Mouse (Mus musculus) lung, embryonic 14.5 days (tissue): ENCODE measurements around the gene Ptms. TPM values are rescaled to one million over a fixed set of nuclear protein-coding genes. Genes with fewer than 3 reads are reported as not detected.

Experiments used
- ATAC-seq: fragments of 200-750 bp; cut with Nextera tagmentation; 2 replicates; pipeline ENCODE4 v1.8.0; 2017; ENCODE audit warnings: mild to moderate bottlenecking, moderate TSS enrichment, moderate library complexity; ENCODE audit not compliant: insufficient read depth
- DNase-seq: peaks from one replicate; pipeline ENCODE4 v3.0.0-alpha.2; 2015
- H3K27ac ChIP-seq: fragments of 300-500 bp; sonication (generic); 2 replicates; pipeline ENCODE4 v1.5.1; 2014; ENCODE audit warnings: low read depth, mild to moderate bottlenecking, moderate library complexity
- H3K27me3 ChIP-seq: fragments of 300-500 bp; sonication (generic); 2 replicates; pipeline ENCODE4 v1.6.1; 2014; ENCODE audit warnings: low read length, control low read depth; ENCODE audit not compliant: insufficient read depth
- H3K36me3 ChIP-seq: fragments of 300-500 bp; sonication (generic); 2 replicates; pipeline ENCODE4 v1.6.1; 2014; ENCODE audit warnings: control low read depth; ENCODE audit not compliant: insufficient read depth
- H3K4me1 ChIP-seq: fragments of 300-500 bp; sonication (generic); 2 replicates; pipeline ENCODE4 v1.6.1; 2014; ENCODE audit warnings: antibody characterized with exemption, control low read depth; ENCODE audit not compliant: insufficient read depth
- H3K4me2 ChIP-seq: fragments of 300-500 bp; sonication (generic); 2 replicates; pipeline ENCODE4 v1.6.1; 2014; ENCODE audit warnings: mild to moderate bottlenecking
- H3K4me3 ChIP-seq: fragments of 300-500 bp; sonication (generic); 2 replicates; pipeline ENCODE4 v1.5.1; 2014; ENCODE audit warnings: low read depth, low read length
- H3K9ac ChIP-seq: fragments of 300-500 bp; sonication (generic); 2 replicates; pipeline ENCODE4 v1.6.1; 2014
- H3K9me3 ChIP-seq: fragments of 300-500 bp; sonication (generic); 2 replicates; pipeline ENCODE4 v1.6.1; 2016; ENCODE audit warnings: low read depth, low read length, control low read depth
- CTCF ChIP-seq: IDR thresholded peaks from 2 replicates; pipeline ENCODE4 v1.5.1; 2016; ENCODE audit warnings: antibody characterized with exemption, low read depth
- WGBS: fragments of 180-500 bp; shearing (Covaris S2); extraction: QIAGEN DNeasy Blood & Tissue Kit; methylation state at CpG from one replicate; pipeline ENCODE4 v1.1.7; 2014; 5-methylcytosine and 5-hydroxymethylcytosine counted together
- polyA plus RNA-seq: library from polyadenylated mRNA; unstranded; fragments of >200 nt; fragmentation: Nextera tagmentation; extraction: Ambion mirVana; gene quantifications from 2 replicates; pipeline ENCODE4 v1.2.1, GENCODE M21; 2014

The Ptms gene
- polyA plus RNA-seq, 1 experiment from 2014 or later: 442 TPM

- no peak for DNase-seq
- Histone ChIP-seq H3K4me2 (peak overlapping the region; percentile 93), H3K9ac (peak overlapping the region; percentile 75), H3K36me3 (no peaks in the 10 kb centered on the region), H3K4me3 (peak overlapping the region; percentile 50), H3K27me3 (peaks cover 7% of the 10 kb centered on the region; the same call in 1 of the 2 replicates), H3K9me3 (no peaks in the 10 kb centered on the region), H3K4me1 (peaks cover 14% of the 10 kb centered on the region), H3K27ac (peak overlapping the region; percentile 98)
- WGBS: 29% methylated on average over 16 of the region's 16 CpGs
- ATAC-seq: 0 out of 2 replicates have a peak, but pooled peaks have one; percentile 3
- TF ChIP-seq CTCF: no peak
These were observed 14.7 kb downstream of the Ptms start for GRCm38 (mm10) chr6:124904991-124905860.

DNA sequence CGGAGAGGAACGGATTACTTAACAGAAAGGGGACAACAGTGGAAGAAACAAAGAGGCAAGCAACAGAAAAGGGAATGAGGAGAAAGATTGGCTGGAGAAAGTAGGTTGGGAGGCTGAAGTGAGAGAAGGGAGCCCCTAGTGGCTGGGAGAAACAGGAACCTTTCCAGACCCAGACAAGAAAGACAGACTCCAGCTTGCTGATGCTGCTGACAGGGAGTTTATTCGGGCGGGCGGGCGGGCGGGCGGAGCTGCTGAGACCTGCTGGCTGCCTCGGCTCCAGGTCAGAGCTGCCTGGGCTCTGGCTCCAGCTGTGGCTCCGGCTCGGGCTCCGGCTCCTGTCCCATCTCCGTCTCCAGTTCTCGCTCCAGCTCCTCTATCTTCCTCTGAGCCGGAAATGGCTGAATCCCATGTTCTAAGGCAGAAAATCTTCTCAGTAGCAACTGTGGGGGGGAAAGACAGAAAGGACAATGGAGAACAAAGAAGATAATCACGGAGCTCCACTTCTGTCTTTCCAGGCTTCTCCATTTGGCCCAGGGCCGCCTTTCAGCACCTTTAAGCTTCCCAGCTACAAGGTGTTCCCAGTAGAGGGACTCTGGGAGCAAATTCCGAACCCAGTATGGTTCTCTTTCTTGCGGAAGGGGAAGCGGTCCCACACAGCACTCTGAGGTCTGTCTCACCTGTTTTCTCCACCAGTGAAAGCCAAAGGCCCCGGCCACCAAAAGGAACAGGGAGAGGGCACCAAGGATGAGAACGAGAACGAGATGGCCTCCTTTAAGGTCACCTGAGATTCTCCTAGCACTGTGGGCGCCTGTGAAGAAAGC lies 15.5 kb downstream of the Ptms start:
- Histone ChIP-seq H3K9ac (peak overlapping the region; percentile 75), H3K27me3 (no peaks in the 10 kb centered on the region), H3K4me3 (peak overlapping the region; percentile 50), H3K36me3 (no peaks in the 10 kb centered on the region), H3K27ac (peak overlapping the region; percentile 98), H3K9me3 (no peaks in the 10 kb centered on the region), H3K4me1 (peaks cover 8% of the 10 kb centered on the region; the same call in 1 of the 2 replicates), H3K4me2 (peak overlapping the region; percentile 93)
- ATAC-seq: peak; percentile 81
- WGBS: 7% methylated on average over 24 of the region's 24 CpGs
- peak; percentile 76 for TF ChIP-seq CTCF
- DNase-seq: peak; percentile 92

GRCm38 (mm10) chr6:124903580-124904151 lies 16.2 kb downstream of the Ptms start:
- peak overlapping the region; percentile 93 for H3K4me2 ChIP-seq
- no peaks in the 10 kb centered on the region for H3K9me3 ChIP-seq
- peak overlapping the region; percentile 98 for H3K27ac ChIP-seq
- DNase-seq (peak; percentile 98), ATAC-seq (peak; percentile 82)
- H3K4me1 ChIP-seq: peaks cover 8% of the 10 kb centered on the region; the same call in 1 of the 2 replicates
- under 1% methylated on average over 23 of the region's 23 CpGs for WGBS
- H3K36me3 ChIP-seq: no peaks in the 10 kb centered on the region
- no peaks in the 10 kb centered on the region for H3K27me3 ChIP-seq
- peak; percentile 100 for TF ChIP-seq CTCF
- peak overlapping the region; percentile 75 for H3K9ac ChIP-seq
- H3K4me3 ChIP-seq: peak overlapping the region; percentile 50

- no peak for TF ChIP-seq CTCF
- Histone ChIP-seq H3K27me3 (no peaks in the 10 kb centered on the region), H3K36me3 (no peaks in the 10 kb centered on the region), H3K4me2 (no peak overlapping the region), H3K9me3 (no peaks in the 10 kb centered on the region), H3K4me3 (no peak overlapping the region), H3K9ac (no peak overlapping the region), H3K4me1 (peaks cover 8% of the 10 kb centered on the region; the same call in 1 of the 2 replicates), H3K27ac (no peak overlapping the region)
- ATAC-seq: no peak
- DNase-seq: no peak
These were observed 18.1 kb downstream of the Ptms start for GRCm38 (mm10) chr6:124901851-124902250.

- DNase-seq: no peak
- H3K27me3 ChIP-seq: no peaks in the 10 kb centered on the region
- no peak overlapping the region for H3K4me2 ChIP-seq
- no peaks in the 10 kb centered on the region for H3K36me3 ChIP-seq
- H3K4me3 ChIP-seq: no peak overlapping the region
- no peak overlapping the region for H3K27ac ChIP-seq
- peaks cover 8% of the 10 kb centered on the region; the same call in 1 of the 2 replicates for H3K4me1 ChIP-seq
- ATAC-seq: no peak
- no peak overlapping the region for H3K9ac ChIP-seq
- TF ChIP-seq CTCF: no peak
- 35% methylated on average over 10 of the region's 10 CpGs for WGBS
- no peaks in the 10 kb centered on the region for H3K9me3 ChIP-seq
These were observed 19.0 kb downstream of the Ptms start for GRCm38 (mm10) chr6:124900801-124901480.

DNA sequence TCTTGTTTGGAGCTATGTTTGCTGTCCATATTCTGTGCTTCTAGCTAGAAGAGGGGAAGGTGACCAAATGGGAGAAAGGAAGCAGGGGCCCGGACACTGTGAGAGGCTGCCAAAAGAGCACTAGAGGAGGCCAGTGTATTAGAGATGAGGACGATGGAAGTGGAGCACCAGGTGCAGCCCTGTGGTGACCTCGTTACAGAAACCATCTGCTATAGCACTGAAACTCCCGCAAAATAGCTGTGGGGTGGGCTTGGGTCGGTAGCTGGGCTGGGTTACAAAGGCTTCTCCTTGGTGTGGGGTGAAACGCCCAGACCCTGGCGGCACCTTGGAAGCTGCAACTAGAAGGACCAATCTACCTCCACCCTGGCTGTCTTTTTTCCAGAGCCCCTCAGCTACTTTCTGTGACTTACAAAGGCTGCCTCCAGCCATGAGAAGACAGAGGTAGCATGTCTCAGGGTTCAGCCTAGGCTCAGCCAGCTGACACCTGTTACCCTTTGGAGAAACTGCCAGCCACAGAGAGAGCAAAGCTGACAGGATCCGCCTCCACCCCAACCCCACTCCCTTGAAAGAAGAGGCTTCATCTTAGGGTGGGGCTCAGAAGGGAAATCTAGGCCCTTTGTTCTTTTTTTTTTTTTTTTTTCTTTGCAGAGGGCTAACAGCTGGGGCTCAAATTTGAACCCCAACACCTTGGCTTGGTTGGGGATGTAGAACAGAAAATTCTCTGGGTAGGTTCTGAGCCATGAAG lies 19.7 kb downstream of the Ptms start:
- Histone ChIP-seq H3K36me3 (no peaks in the 10 kb centered on the region), H3K9me3 (no peaks in the 10 kb centered on the region), H3K4me1 (peaks cover 7% of the 10 kb centered on the region; the same call in 1 of the 2 replicates), H3K27ac (no peak overlapping the region), H3K4me3 (no peak overlapping the region), H3K4me2 (no peak overlapping the region), H3K9ac (no peak overlapping the region), H3K27me3 (no peaks in the 10 kb centered on the region)
- TF ChIP-seq CTCF: no peak
- ATAC-seq (no peak), DNase-seq (no peak)
- 62% methylated on average over 8 of the region's 8 CpGs for WGBS
